ENCODE assay signal across 8 mouse cellular contexts in genomic region chr15:86112707-86113341, GRCm38 (mm10). TPM values are rescaled to one million over a fixed set of nuclear protein-coding genes. Genes with fewer than 3 reads are reported as not detected.
DNase-seq lines count a peak whose midpoint lies in the region; ATAC-seq lines count a peak whose summit lies in the region.

No protein-coding gene starts in this region.

- H3K36me3 ChIP-seq in kidney, embryonic 16.5 days (ENCODE audit: insufficient read depth, low read length): no peaks in the 10 kb centered on the region
- 0 out of 2 replicates have a peak, but pooled peaks cover 1% of the 10 kb centered on the region for H3K36me3 ChIP-seq in forebrain, embryonic 14.5 days (ENCODE audit: control insufficient read depth, insufficient read depth, low read length)
- H3K36me3 ChIP-seq in liver, embryonic 15.5 days (replicated peaks): no peaks in the 10 kb centered on the region

- 0 out of 2 replicates have a peak overlapping the region, but pooled peaks have one; percentile 7 for H3K4me2 ChIP-seq in kidney, embryonic 16.5 days (replicated peaks; ENCODE audit: low read depth, low read length)
- 0 out of 2 replicates have a peak overlapping the region, but pooled peaks have one; percentile 14 for H3K4me2 ChIP-seq in forebrain, embryonic 14.5 days (ENCODE audit: low read length)
- H3K4me2 ChIP-seq in liver, embryonic 15.5 days: peak overlapping the region; percentile 1; the same call in 1 of the 2 replicates

- no peaks in the 10 kb centered on the region for H3K9me3 ChIP-seq in kidney, embryonic 16.5 days (ENCODE audit: low read length)
- H3K9me3 ChIP-seq in forebrain, embryonic 14.5 days (replicated peaks; ENCODE audit: control insufficient read depth, low read length): no peaks in the 10 kb centered on the region
- H3K9me3 ChIP-seq in liver, embryonic 15.5 days (replicated peaks): no peaks in the 10 kb centered on the region

- DNase-seq in kidney, postnatal 14 days: no peak
- DNase-seq in adrenal gland, postnatal 14 days: peak; percentile 71
- peak; percentile 67 for DNase-seq in forebrain, embryonic 14.5 days (ENCODE audit: low spot score)
- no peak for DNase-seq in B cell, adult 2 months
- DNase-seq in thymus, postnatal 0 days (ENCODE audit: low spot score): no peak
- no peak for DNase-seq in urinary bladder, adult 18-20 months (ENCODE audit: low spot score in 2 of 2)

- 29% methylated on average over 10 of the region's 10 CpGs for WGBS in kidney, embryonic 16.5 days
- WGBS in forebrain, embryonic 14.5 days: 3% methylated on average over 10 of the region's 10 CpGs
- 36% methylated on average over 10 of the region's 10 CpGs for WGBS in liver, embryonic 15.5 days (ENCODE audit: insufficient replicate concordance)

- peaks cover 27% of the 10 kb centered on the region for H3K4me1 ChIP-seq in kidney, embryonic 16.5 days (ENCODE audit: insufficient read depth, low read length)
- peaks cover 24% of the 10 kb centered on the region for H3K4me1 ChIP-seq in forebrain, embryonic 14.5 days (ENCODE audit: control insufficient read depth, insufficient read depth, low read length)
- H3K4me1 ChIP-seq in liver, embryonic 15.5 days (replicated peaks): peaks cover 72% of the 10 kb centered on the region

- peak overlapping the region; percentile 24; the same call in 1 of the 2 replicates for H3K9ac ChIP-seq in kidney, embryonic 16.5 days (replicated peaks; ENCODE audit: low read length)
- peak overlapping the region; percentile 13; the same call in 1 of the 2 replicates for H3K9ac ChIP-seq in forebrain, embryonic 14.5 days (ENCODE audit: low read length)
- peak overlapping the region; percentile 8; the same call in 1 of the 2 replicates for H3K9ac ChIP-seq in liver, embryonic 15.5 days

- peak overlapping the region; percentile 5 for H3K27ac ChIP-seq in kidney, embryonic 16.5 days (ENCODE audit: low read length)
- peak overlapping the region; percentile 74 for H3K27ac ChIP-seq in forebrain, embryonic 14.5 days (ENCODE audit: low read depth, low read length)
- peak overlapping the region; percentile 30 for H3K27ac ChIP-seq in liver, embryonic 15.5 days (replicated peaks)

- no peaks in the 10 kb centered on the region for H3K27me3 ChIP-seq in kidney, embryonic 16.5 days (ENCODE audit: insufficient read depth, low read length)
- H3K27me3 ChIP-seq in forebrain, embryonic 14.5 days (replicated peaks; ENCODE audit: control insufficient read depth, insufficient read depth, low read length): no peaks in the 10 kb centered on the region
- H3K27me3 ChIP-seq in liver, embryonic 15.5 days: no peaks in the 10 kb centered on the region

- ATAC-seq in kidney, embryonic 16.5 days (ENCODE audit: low FRiP score, low TSS enrichment): no peak
- ATAC-seq in forebrain, embryonic 14.5 days: peak; percentile 60
- ATAC-seq in liver, embryonic 15.5 days (ENCODE audit: insufficient read depth): no peak

- H3K4me3 ChIP-seq in kidney, embryonic 16.5 days (ENCODE audit: low read length): no peak overlapping the region
- H3K4me3 ChIP-seq in forebrain, embryonic 14.5 days (ENCODE audit: low read depth, low read length): no peak overlapping the region
- no peak overlapping the region for H3K4me3 ChIP-seq in liver, embryonic 15.5 days (replicated peaks)

RNA-seq across cellular contexts. Expression of gene Gramd4, which starts 55.3 kb away (rescaled TPM):
- polyA plus RNA-seq in kidney, embryonic 16.5 days (2015; fragmentation: Nextera tagmentation; extraction: Ambion mirVana): 12.1 and 14.9 TPM in 2 replicates
- total RNA-seq in adrenal gland, postnatal 14 days (2021): 16.1 and 17.5 TPM in 2 replicates
- 20.7 and 28.0 TPM in 2 replicates for polyA plus RNA-seq in forebrain, embryonic 14.5 days (2014; fragmentation: Nextera tagmentation; extraction: Ambion mirVana)
- 6.3 and 7.8 TPM in 2 replicates for polyA plus RNA-seq in liver, embryonic 15.5 days (2015; fragmentation: Nextera tagmentation; extraction: Ambion mirVana)
- polyA plus RNA-seq in thymus, postnatal 0 days (2015; fragmentation: Nextera tagmentation; extraction: Ambion mirVana): 14.8 TPM in 2 replicates

Comparison
In these comparisons a context has a peak if more than half of its experiments do, and no peak if none do; other contexts are left out.
1. H3K27ac ChIP-seq: peak in every context shown above with its lines; median percentile 74 in forebrain, embryonic 14.5 days; 30 in liver, embryonic 15.5 days; 5 in kidney, embryonic 16.5 days.
2. DNase-seq: peak in adrenal gland, postnatal 14 days (single experiment) and forebrain, embryonic 14.5 days (single experiment); none in kidney, postnatal 14 days (single experiment), B cell, adult 2 months (0 of 2), thymus, postnatal 0 days (single experiment) and urinary bladder, adult 18-20 months (0 of 2).
3. Peak in every context shown above with its lines, with median percentiles within 50 percentile points of each other: H3K4me2 ChIP-seq and H3K9ac ChIP-seq.